Mouse (Mus musculus): ENCODE results near the gene H2-Q4. TPM values are rescaled to one million over a fixed set of nuclear protein-coding genes. Genes with fewer than 3 reads are reported as not detected.
"Not testable (repeated sequence)": the region's sequence is repeated elsewhere in the genome, so short reads cannot be mapped to it uniquely, and the experiment has no call there.

H2-Q4 gene
- total RNA-seq, 2 experiments from 2014 or later: 3.6 to 4.0 TPM

- intact Hi-C loops (cut with DNase I): no loop called here
- DNase-seq: no peak
Observed at GRCm38 (mm10) chr17:35418772-35419171, 39.4 kb downstream of the H2-Q4 start.

- intact Hi-C loops (cut with DNase I); DNase-seq: not testable (repeated sequence)
Observed at GRCm38 (mm10) chr17:35419564-35419963, 40.1 kb downstream of the H2-Q4 start.

- intact Hi-C loops (cut with DNase I); DNase-seq: not testable (repeated sequence)
Observed at GRCm38 (mm10) chr17:35420206-35420810, 40.9 kb downstream of the H2-Q4 start.

- intact Hi-C loops (cut with DNase I): not testable (repeated sequence)
Observed at GRCm38 (mm10) chr17:35421331-35421730, 41.9 kb downstream of the H2-Q4 start.

GRCm38 (mm10) chr17:35422360-35422759 is 42.9 kb downstream of the H2-Q4 start:
- intact Hi-C loops (cut with DNase I); DNase-seq: not testable (repeated sequence)

More at GRCm38 (mm10) chr17:35421331-35421730, 41.9 kb downstream of the H2-Q4 start:
- DNase-seq: not testable (repeated sequence)

- DNase-seq; intact Hi-C loops (cut with DNase I): not testable (repeated sequence)
Observed at GRCm38 (mm10) chr17:35423131-35423810, 43.9 kb downstream of the H2-Q4 start.

- intact Hi-C loops (cut with DNase I); DNase-seq: not testable (repeated sequence)
Observed at GRCm38 (mm10) chr17:35424106-35424505, 44.7 kb downstream of the H2-Q4 start.

GRCm38 (mm10) chr17:35424624-35425416 is 45.4 kb downstream of the H2-Q4 start, which contains the start of gene H2-Q6:
Gene H2-Q6 (plus strand): TSS chr17:35424850.
- peak in 1 of 2 experiments; percentile 40 for DNase-seq
- intact Hi-C loops (cut with DNase I): not testable (repeated sequence)

- intact Hi-C loops (cut with DNase I); DNase-seq: not testable (repeated sequence)
Observed at GRCm38 (mm10) chr17:35425474-35425873, 46.1 kb downstream of the H2-Q4 start.

GRCm38 (mm10) chr17:35428883-35429282 is 49.5 kb downstream of the H2-Q4 start:
- intact Hi-C loops (cut with DNase I); DNase-seq: not testable (repeated sequence)

GRCm38 (mm10) chr17:35430671-35431070 is 51.3 kb downstream of the H2-Q4 start:
- intact Hi-C loops (cut with DNase I); DNase-seq: not testable (repeated sequence)

- DNase-seq; intact Hi-C loops (cut with DNase I): not testable (repeated sequence)
Observed at GRCm38 (mm10) chr17:35432167-35432566, 52.8 kb downstream of the H2-Q4 start.

- intact Hi-C loops (cut with DNase I); DNase-seq: not testable (repeated sequence)
Observed at GRCm38 (mm10) chr17:35434836-35435235, 55.4 kb downstream of the H2-Q4 start.

Other genes starting within 250 kb of the H2-Q4 start
- not detected for gene Apom, start 247.6 kb upstream of the H2-Q4 start, total RNA-seq (2021)
- gene Bag6, start 244.4 kb upstream of the H2-Q4 start, total RNA-seq (2021): 100 to 1,000 TPM; 191 to 208 TPM
- 10 to 100 TPM; 88.4 to 93.0 TPM for gene Prrc2a, start 214.7 kb upstream of the H2-Q4 start, total RNA-seq (2021)
- gene Aif1, start 203.5 kb upstream of the H2-Q4 start, total RNA-seq (2021): under 1 TPM in 1 of 2 experiments, not detected in 1; 0.47 TPM
- 1 to 10 TPM in 1 of 2 experiments, under 1 TPM in 1; 0.74 to 1.5 TPM for gene Lst1, start 191.2 kb upstream of the H2-Q4 start, total RNA-seq (2021)
- gene Ltb, start 185.2 kb upstream of the H2-Q4 start, total RNA-seq (2021): under 1 TPM in 1 of 2 experiments, not detected in 1; 0.46 TPM
- under 1 TPM in 1 of 2 experiments, not detected in 1; 0.46 TPM for gene Tnf, start 177.6 kb upstream of the H2-Q4 start, total RNA-seq (2021)
- under 1 TPM; 0.36 to 0.62 TPM for gene Lta, start 174.3 kb upstream of the H2-Q4 start, total RNA-seq (2021)
- not detected for gene Gm16181, start 158.8 kb upstream of the H2-Q4 start, total RNA-seq (2021)
- gene Atp6v1g2, start 146.0 kb upstream of the H2-Q4 start, total RNA-seq (2021): 1 to 10 TPM; 1.7 to 2.4 TPM
- gene Nfkbil1, start 143.8 kb upstream of the H2-Q4 start, total RNA-seq (2021): 1 to 10 TPM; 5.5 to 8.7 TPM
- gene Ddx39b, start 137.9 kb upstream of the H2-Q4 start, total RNA-seq (2021): 10 to 100 TPM; 67.7 to 83.0 TPM
- 10 to 100 TPM; 28.2 to 39.1 TPM for gene H2-D1, start 116.9 kb upstream of the H2-Q4 start, total RNA-seq (2021)
- under 1 TPM; 0.38 to 0.47 TPM for gene H2-Q1, start 59.2 kb upstream of the H2-Q4 start, total RNA-seq (2021)
- gene H2-Q2, start 37.4 kb upstream of the H2-Q4 start, total RNA-seq (2021): under 1 TPM; 0.20 to 0.77 TPM
- under 1 TPM; 0.17 to 0.26 TPM for gene H2-Q6, start 45.2 kb downstream of the H2-Q4 start, total RNA-seq (2021)
- gene H2-Q7, start 59.5 kb downstream of the H2-Q4 start, total RNA-seq (2021): under 1 TPM; 0.33 to 0.62 TPM
- under 1 TPM; 0.10 to 0.13 TPM for gene H2-Q10, start 90.5 kb downstream of the H2-Q4 start, total RNA-seq (2021)
- not detected for gene Pou5f1, start 126.4 kb downstream of the H2-Q4 start, total RNA-seq (2021)
- gene Tcf19, start 137.2 kb downstream of the H2-Q4 start, total RNA-seq (2021): 1 to 10 TPM; 1.5 to 2.0 TPM
- gene Cchcr1, start 137.5 kb downstream of the H2-Q4 start, total RNA-seq (2021): 1 to 10 TPM; 1.4 to 2.8 TPM
- not detected for gene Psors1c2, start 153.6 kb downstream of the H2-Q4 start, total RNA-seq (2021)
- gene Cdsn, start 172.5 kb downstream of the H2-Q4 start, total RNA-seq (2021): not detected
- not detected for gene 2300002M23Rik, start 187.8 kb downstream of the H2-Q4 start, total RNA-seq (2021)
- not detected for gene Sfta2, start 221.9 kb downstream of the H2-Q4 start, total RNA-seq (2021)
- not detected for gene Gm9573, start 247.0 kb downstream of the H2-Q4 start, total RNA-seq (2021)